Mouse (Mus musculus) adipocyte (in vitro differentiated cells): Measurements from ENCODE around the gene Pkdcc.

Experiments used
- DNase-seq: peaks from one replicate; pipeline ENCODE4 v3.0.0-alpha.2; 2016; ENCODE audit warnings: low spot score

Pkdcc gene

GRCm38 (mm10) chr17:83247176-83247575, 32.1 kb downstream of the Pkdcc start:
- no peak for DNase-seq

DNA sequence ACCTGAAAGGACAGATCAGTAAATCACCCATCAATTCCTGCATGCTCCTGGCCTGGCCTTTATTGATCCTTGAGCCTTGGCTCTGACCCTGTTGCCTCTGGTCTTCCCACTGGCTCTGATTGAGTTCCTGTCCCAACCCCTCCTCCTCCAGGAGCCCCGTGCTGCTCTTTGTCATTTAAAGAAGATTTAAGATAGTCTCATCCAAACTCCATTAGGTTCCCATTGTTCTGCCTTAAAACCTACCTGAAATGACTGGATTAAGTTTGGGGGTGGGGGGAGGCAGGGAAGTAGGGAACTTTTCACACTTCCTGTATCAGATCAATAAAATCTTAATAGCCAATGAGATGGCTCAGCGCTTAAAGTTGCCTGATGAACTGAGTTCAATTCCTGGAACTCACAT, 33.4 kb downstream of the Pkdcc start:
- no peak for DNase-seq

GRCm38 (mm10) chr17:83250903-83251526, 35.9 kb downstream of the Pkdcc start:
- DNase-seq: peak; percentile 16

DNA sequence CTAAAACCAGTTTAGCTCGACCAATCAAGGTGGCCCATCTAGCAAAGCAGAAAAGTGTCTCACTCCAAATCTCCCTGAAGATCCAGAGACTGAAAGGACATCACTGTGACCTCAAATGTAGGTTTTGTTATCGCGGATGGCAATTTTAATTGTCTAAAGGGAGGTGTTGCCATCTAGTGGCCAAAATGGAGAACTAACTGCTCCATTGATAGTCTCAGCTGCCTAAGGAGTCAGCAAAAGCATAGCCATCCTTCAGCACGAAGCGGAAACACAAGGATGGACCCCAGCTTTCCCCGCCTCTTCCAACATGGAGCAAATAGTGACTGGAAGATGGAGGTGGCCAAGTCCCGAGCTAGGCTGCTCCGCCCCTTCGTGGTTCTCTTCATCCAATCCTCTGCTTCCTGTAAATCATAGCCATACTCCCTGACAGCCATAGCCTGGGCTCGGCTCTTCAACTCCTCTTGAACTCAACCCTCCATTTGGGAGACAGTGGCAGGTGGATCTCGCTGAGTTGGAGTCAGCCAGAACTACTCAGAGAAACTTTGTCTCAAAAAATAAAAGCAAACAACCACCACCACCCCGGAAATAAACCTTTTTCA, 38.1 kb downstream of the Pkdcc start:
- peak; percentile 79 for DNase-seq

- DNase-seq: no peak
These were observed 52.4 kb downstream of the Pkdcc start for GRCm38 (mm10) chr17:83267202-83268128.

- DNase-seq: peak; percentile 90
These were observed 56.4 kb downstream of the Pkdcc start for GRCm38 (mm10) chr17:83271509-83271908.

DNA sequence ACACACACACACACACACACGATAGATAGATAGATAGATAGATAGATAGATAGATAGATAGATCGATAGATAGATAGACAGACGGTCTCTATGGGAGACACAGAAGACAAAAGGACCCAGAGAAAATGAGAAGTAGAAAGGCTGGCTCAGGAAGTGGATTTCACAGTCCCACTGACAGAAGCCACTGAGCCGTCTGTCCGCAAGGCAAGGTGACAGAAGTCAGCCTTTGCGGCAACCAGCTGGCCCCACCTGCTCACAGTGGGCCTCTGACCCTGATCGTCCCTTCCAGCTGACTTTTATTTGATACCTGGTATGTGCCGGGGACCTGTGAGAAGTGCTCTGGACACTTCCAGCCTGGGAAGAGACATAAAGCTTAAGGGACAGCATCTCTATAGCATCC, 57.5 kb downstream of the Pkdcc start:
- DNase-seq: no peak

DNA sequence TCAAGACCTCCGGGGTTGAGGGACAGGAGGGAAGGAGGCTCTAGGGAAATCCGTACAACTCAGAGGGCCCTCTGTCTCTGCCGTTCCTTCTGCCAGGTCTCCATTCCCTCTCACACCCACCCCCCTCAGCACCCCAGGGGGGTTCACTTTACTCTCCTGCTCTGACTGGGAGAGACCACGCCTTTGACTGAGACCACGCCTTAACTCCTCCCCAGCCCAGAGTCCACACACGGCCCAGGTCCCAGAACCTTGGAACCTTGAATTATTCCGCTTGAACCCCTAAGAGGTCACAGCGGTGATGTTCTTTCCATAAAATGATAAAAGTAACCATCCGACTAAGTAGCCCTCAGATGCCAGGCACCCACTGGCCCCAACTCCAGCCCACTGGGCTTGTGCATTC, 58.5 kb downstream of the Pkdcc start:
- DNase-seq: no peak

DNA sequence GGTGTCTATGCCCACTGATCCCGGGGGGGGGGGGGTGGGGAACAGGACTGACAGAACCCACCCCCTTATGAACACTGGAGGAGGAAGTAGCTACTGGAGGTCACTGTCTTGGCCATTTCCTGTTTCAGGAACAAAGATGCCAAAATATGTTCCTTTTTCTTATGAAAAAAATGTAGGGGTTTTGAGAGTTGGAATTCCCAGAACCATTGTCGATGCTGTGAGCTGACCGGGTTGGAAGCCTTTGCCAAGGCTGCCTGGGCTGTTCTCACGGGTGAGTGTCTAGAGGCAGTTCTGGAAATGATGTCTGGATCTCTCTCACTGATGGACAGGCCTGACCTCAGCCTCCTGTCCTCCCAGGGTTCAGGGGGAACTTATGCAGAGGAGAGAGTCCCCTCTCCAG, 59.0 kb downstream of the Pkdcc start:
- no peak for DNase-seq
